Mouse (Mus musculus): ENCODE data around the gene Pif1.
A peak's percentile ranks its signal among the peaks of the same experiment; 100 is the strongest.

The Pif1 gene

DNA sequence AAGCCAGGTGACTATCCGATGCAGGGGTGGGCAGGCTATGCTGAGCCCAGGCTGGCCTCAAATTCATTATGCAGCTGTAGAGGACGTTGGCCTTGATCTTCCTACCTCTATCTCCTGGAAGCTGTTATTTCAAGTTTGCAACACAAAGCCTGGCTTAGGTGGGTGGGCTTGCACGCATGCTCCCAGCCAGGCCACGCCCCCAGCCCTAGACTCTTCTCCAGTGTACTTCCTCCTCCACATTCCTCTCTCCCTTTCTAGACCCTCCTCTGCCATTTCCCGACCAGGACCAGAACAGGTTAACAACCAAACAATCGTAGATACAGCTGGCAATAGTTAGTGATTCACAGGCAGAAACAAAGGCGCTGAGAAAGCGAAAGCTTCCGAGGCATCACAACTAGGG is 6.6 kb downstream of the Pif1 start:
- no peak for DNase-seq (ENCODE audit: low spot score in 2 of 2)

DNA sequence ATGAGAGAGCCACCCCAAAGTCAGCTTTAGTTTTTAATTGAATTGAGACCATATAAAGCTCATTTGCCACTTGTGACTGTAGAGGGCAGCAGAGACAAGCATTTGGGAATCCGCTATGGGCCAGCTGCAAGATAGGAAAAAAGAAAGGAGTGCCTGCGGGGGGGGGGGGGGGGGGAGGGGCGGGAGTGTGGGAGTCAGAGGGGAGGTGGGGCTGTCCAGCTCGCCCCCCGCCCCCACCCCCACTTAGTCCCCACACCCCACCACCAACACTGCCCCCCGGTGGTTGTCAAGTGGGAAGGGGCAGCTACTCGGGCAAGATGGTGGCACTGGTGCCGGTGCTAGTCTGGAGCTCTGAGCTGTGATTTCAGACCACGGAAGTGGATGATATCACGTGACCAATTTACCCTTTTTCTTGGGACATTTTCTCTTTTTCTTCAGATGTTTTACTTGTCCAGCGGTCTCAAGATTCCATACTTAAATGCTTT is 11.8 kb downstream of the Pif1 start:
- no peak for DNase-seq (ENCODE audit: low spot score in 2 of 2)

DNA sequence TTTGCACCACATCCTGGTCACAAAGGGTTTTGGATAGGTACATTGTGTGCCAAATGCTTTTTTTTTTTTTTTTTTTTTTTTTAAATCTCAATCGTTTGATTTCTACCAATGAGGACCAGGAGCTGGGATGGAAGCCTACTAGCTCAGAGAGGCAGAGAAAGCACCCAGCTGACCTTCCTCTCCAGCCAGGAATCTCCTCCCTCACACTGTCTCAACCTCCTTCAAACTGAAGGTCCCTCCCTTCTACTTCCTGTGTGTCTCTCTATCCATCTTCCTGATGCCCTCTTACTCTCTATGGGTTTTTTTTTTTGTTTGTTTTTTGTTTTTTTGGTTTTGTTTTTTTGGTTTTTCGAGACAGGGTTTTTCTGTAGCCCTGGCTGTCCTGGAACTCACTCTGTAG is 14.0 kb downstream of the Pif1 start:
- DNase-seq (ENCODE audit: low spot score in 2 of 2): no peak

DNA sequence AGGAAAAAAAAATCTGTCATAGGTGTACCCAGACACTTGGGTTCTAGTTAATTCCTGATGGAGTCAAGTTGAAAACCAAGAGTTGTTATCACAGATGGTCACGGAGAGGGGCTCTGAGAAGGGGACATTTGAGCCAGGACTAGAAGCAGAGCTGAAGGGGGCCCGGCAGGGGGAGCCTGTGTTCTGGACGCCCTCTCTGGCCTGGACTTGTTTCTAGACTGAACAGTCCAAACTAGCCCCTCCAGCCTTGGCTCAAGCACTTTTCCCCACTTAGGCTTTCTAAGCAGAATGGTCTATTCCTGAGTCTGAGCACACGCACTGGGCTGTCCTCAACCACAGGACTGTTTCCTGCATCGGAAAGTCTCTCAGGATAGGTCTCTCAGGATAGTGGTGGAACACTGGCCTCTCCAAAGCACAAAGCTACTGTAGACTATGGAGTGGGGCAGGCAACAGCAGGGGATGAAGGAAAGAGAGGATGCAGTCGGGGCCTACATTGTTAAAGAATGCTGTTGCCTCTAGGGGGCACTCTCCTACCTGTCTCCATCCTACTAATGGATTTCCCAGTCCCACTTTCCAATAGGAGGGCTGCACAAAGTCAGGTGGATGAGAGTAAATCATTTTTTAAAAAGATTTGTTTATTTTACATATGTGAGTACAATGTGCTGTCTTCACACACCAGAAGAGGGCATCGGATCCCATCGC is 16.6 kb downstream of the Pif1 start:
- DNase-seq (ENCODE audit: low spot score in 2 of 2): no peak

DNA sequence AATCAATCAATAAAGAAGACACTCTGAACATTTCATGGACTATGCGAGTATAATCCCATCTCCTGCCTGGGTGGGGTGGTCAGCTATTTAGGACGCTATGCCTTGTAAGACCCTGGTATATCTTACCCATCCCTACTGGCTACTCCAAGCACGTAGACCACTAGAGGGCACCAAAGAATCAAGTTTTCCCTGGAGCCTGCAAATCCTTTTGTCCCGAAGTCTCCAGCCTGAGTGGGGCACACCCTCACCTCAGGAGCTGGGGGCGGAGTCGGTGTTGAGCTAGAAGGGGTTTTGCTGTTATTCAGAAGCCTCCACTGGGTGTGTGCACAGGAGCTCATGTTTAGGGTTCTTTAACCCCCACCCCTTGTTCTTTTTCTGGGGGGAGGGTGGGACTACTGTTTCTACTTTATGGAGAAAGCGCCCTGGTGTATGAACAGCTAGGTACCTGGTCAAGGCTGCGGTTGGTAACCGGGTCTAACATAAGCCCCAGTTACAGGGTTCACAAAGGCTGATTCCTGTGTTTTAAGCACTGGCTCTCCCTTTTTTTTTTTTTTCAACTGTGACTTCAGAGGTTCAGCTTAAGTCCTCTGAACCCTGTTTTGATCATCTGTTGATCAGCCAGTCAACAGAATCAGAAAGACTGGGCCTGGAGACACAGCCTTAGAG is 18.6 kb downstream of the Pif1 start:
- DNase-seq (ENCODE audit: low spot score in 2 of 2): peak; percentile 42 to 44

DNA sequence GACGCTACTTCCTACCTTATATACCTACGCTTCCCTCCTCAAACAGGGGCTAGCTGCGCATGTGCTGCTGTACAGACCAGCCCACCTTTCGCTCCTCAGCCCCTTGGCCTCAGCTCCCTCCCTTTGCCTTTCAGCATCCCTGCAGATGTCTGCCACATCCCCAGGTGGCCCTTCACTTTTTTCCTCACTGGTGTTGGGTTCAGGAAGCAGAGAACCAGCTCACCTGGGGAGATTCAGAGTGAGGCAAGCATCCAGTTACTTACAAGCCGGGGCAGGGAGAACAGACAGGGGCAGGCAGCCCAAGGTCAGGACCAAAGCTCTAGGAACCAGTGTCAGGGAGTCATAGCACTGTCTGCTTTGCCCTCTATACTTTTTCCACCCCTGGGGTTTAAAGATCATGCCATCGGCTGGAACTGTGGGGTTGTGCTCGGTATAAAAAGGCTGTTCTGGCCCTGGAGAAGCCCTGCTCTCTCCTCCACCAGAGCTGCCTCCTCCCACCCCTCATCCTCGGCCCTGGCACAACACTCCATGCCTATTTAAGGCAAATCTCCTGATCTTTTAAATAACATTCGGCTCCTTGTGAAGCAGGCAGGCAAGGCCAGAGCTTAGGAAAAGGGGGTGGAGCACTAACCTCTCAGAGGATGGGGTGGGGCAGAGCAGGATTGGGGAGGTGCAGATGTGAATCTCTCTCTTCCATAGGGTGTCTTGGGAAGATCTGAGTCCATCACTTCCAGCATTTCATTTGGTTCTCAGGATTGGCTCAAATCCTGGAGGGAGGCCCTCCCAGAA is 19.6 kb downstream of the Pif1 start:
- no peak for DNase-seq (ENCODE audit: low spot score in 2 of 2)

DNA sequence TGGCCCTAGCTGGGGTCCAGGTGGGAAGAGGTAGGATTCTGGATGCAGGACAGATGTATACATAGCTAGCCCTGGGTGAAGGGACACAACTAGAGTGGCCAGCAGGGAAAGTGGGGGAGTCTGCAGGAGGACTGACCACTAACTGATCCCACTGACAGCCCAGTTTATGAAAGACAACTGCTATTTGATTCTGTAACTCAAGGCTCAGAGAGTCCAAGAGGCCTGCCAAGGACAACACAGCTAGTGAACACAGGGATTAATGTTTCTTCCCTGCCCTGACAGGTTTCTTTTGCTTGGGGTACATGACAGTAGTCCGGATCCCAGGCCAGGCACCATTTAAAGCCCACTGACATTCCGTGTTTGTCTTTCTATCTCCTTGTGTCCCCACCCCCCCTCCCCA is 20.2 kb downstream of the Pif1 start:
- no peak for DNase-seq (ENCODE audit: low spot score in 2 of 2)

DNA sequence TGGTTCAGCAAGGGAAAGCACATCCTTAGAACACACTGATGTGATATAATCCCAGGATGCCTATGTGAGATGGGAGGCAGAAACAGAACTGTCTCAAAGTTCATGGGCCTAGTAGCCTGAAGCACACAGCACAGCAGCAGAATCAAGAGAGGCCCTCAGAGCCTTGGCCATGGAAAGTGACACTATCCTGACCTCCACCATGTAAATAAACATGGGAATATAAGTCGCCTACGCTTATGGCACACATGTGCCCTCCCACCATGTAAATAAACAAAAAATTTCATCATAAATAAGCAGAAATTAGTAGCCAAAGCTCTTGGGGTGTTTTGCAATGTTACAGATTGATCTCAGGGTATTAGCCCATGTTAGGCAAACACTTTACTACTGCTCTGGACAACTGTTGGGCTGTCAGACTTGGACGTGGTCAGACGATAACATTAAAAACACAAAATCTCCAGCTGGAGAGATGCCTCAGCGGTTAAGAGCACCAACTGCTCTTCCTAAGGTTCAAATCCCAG is 25.1 kb downstream of the Pif1 start:
- no peak for DNase-seq (ENCODE audit: low spot score in 2 of 2)

DNA sequence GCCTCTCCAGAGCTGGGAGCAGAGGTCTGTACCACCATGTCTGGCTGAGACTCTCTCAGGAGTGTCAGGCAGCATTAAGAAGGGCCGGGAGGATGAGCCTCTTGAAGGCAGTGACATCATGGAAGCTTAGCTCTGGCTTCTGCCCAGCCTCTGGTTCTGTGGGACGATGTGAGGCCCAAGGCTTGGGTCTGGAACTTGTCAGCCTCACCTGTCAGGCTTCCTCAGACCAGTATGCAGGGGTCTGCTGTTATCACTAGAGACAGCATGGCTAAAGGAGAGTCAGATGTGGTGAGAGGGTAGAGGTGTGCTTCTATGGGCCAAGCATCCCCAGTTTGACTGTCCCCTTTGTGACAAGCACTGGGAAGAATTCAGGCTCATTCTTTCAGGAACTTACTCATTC is 26.1 kb downstream of the Pif1 start:
- DNase-seq (ENCODE audit: low spot score in 2 of 2): no peak

DNA sequence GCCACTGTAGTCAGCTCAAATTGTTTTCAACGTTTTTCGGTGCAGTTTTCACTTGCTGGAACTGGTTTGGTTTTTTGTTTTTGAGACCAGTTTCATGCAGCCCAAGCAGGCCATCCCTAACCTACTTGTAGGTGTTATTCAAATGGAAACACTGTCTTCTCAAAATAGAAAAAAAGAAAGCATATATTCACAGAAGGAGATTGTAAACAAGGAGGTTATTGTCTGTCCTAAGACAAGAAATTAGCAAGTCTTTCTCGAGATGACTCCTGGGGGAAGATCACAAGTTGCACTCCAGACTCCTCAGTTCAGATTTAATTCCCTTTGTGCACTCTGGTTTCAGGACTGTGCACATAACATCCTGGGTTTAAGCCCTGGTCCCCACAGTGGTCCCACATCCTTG is 32.4 kb downstream of the Pif1 start:
- no peak for DNase-seq (ENCODE audit: low spot score in 2 of 2)

DNA sequence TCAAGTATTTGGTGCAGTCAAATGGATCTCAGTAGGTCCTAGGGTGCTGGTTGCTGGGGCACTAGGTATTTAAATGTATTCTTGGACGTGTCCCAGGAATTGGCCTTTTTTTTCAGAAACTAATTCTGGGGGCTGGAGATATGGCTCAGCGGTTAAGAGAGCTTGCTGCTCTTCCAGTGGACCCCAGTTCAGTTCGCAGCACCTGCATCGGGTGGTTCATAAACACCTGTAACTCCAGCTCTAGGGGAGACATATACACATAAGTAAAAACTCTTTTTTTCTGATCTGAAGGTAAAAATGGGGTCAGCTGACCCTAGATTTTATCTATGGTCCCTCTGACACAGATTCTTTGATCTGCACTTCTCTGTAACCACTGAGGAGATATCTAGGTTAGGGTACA is 34.2 kb downstream of the Pif1 start:
- no peak for DNase-seq (ENCODE audit: low spot score in 2 of 2)

DNA sequence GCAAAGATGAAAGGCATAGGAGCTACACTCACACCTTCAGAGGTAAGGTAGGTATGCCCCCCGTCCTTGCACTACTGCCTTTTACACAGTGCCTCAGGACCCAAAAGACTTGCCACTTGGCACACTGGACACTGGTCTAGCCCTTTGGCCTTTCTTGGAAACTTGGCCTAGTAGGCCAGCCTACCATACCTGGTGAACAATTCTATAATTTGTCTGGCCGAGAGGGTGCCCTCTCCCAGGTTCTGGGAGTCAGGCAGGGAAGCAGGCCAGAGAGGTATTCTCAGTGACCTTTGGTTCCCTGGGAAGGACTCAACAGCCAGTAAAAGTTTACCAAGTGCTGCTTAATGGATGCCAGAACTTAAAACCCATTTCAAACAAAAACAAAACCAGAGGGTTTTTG is 34.7 kb downstream of the Pif1 start:
- no peak for DNase-seq (ENCODE audit: low spot score in 2 of 2)

DNA sequence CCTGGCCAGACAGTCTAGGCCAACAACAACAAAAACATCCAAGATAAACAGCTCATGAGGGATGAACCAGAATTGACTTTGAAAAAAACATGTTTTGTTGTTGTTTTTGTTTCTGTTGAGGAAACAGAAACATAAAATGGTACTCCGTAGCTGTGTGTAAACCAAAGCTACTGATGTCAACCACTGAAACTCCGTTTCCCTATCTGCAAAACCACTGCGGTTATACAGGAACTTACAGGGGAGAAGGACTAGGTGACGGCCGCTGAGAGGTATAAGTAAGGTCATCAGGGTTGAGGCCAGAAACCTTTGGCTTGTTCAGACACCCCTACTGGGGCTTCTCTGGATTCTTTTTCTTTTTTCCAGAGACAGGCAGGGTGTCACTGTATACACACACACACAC is 35.9 kb downstream of the Pif1 start:
- no peak for DNase-seq (ENCODE audit: low spot score in 2 of 2)

DNA sequence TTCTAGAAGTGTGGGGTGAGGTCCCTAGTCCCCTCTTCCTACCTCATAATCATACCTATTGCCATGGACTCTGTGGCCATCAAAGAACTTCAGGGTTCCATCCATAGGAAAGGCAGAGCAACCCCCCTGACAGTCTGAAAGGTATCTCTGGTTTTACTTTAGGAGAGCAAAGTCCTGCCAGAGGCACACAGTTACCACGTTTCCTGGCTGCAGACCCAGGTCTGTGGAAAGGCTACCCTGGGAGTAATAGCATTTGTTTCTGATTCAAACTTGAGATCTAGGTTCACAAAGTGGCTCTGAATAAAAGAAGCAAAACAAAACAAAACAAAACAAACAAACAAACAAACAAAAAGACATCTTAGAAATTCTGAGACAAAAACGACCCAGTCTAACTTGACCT is 37.3 kb downstream of the Pif1 start:
- DNase-seq (ENCODE audit: low spot score in 2 of 2): no peak

DNA sequence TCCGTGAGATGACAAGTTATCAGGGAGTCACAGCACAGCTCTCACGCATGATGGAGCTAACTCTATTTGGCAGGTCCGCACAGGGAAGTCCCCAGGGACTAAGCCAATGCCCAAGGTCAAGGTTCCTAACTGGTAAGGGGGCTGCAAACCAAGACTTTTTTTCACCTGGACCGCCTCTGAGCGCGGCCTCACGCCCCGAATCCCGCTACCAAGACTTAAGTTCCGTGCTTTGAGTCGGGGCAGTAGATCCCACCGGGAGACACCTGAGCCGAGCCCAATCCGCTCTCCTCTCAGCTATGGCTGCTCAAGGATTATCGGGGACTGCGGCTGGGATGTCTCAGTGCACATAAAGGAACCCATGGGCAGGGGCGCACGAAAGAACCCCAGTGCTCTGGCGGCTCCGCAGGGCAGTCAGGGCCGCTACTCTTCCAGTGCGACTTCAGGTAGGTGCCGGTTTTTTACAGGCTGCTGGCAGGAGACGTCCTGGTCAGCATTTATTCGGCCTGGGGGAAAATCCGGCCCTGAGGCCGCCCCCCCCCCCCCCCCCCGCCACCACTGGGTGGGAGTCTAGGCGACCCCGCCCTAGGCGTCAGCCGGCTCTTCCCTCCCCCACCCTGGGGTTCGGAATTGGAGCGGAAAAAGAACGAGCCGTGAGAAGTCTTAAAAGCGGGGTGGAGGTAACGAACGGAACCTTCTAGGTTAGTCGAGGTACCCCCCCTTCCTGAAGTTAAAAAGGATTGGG is 42.2 kb downstream of the Pif1 start, which contains the start of gene Rbpms2:
Rbpms2 (plus strand) TSS at position 624 of the 742 bp plus-strand sequence.
- DNase-seq (ENCODE audit: low spot score in 2 of 2): peak in 1 of 2 experiments; percentile 14

DNA sequence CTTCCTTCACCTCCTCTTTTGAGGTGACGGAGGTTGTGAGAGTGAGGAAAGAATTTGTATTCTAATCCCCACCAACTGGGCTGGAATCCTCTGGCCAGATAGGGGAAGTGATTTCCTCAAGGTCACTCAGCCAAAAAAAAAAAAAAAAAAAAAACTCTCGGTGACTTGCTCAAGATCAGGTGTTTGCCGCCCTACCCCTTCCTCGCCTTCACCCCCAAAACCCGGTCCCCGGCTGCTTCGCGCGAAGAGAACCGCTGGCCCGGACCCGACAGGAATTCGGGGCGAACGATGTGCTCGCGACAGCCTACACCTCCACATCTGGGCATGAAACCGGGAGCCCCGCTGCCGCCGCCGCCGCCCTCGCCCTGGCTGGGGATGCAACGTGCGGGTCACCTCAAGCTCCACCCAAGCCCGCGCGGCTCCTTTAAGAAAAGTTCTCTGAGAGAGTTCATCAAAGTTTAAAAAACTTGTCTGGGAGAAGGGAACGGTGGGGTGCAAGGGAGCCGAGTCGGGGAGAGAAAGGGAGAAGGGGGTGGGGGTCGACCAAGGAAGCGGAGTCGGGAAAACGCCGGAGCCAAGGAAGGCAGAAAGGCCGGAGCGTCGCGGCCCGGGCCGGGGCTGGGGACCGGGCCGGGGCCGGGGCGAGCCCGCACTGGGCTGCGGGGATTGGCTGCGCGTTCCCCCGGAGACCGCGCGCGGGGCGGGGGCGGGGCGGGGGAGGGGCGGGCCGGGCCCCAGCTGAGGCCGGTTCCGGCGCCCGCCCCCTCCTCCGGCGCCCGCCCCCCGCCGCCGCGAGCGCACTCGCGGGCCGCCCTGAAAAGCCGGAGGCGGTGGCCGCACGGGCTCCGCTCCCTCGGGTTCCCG is 43.0 kb downstream of the Pif1 start:
- DNase-seq (ENCODE audit: low spot score in 2 of 2): peak; percentile 21 to 55

DNA sequence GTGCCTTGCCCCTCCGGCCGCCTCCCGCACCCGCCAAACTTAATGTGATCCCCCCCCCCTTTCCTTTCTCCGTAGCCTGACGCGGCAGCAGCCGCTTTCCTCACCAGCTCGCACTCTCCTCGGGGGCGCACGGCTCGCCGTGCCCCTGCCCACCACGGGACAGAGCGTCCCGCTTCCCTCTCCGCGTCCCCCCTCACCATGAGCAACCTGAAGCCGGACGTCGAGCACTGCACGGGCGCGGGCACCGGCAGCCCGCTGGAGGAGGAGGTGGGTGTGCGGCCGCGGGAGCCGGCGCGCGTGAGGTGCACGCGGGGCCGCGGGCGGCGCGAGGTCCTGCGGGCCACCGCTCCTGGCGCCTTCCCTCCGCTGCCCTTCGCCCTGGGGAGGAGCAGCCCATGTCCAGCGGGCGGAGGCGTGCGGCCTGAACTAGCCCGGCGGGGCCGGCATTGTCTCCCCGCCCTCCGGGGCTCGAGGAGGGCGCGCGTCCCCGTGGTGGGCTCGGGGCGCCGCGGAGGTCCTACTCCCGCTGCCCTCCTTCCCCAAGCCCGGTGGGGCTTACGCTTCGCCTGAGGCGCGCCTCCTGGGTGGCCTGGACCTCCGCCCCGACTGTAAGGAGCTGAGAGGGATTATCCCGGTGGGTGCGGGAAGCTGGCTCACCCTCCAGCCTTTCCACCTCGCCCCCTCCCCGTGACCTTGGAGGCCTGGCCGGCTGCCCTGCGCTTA is 43.8 kb downstream of the Pif1 start:
- DNase-seq (ENCODE audit: low spot score in 2 of 2): peak in 1 of 2 experiments; percentile 37

DNA sequence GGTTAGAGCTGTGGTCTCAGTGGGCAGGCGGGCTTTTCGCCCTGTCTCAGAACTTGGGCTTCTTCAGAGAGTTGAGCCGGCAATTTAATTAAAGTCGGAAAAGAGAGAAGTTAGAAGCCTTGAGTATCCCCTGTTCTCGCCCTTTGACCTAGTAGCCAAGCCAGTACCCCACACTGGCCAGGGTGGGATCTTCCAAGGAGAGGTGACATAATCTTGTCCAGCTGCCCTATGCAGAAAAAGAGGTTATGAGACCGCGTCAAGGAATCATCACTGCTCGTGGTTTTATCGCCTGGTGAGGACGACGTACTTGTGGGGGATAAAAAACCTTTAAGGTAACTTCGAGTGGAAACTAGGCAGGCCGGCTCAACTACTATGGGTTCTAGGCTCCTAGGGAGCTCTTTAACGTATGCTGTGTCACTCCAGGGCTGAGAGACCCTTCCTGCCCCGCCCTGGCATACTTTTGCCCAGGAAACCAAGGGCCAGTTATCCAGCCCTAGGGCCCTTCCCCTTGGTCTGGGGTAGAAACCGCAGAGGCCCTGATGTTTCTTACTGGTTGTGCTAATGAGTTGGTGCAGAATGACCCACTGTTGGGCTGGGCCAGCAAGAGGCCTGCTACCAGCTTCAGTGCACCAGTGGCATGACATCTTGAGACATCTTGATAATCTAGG is 44.5 kb downstream of the Pif1 start:
- no peak for DNase-seq (ENCODE audit: low spot score in 2 of 2)

DNA sequence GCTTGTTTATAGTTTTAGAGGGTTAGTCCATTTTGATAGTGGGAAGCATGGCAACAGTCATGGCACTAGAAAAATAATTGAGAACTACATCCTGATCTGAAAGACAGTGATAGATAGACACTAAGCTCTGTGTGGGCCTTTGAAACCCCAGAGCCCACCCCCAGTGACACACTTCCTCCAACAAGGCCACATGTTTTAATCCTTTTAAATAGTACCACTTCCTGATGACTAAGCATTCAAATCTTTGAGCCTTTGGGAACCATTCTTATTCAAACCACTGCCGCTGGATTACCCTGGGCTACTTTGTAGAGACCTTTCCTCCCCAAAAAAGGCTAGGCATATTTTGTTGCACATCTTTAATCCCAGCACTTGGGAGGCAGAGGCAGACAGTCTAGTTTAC is 48.8 kb downstream of the Pif1 start:
- DNase-seq (ENCODE audit: low spot score in 2 of 2): no peak

Data from urinary bladder, adult 18-20 months (tissue).